Mouse (Mus musculus) intestine, embryonic 16.5 days (tissue): Measurements from ENCODE around the gene Rpl10l. TPM values are rescaled to one million over a fixed set of nuclear protein-coding genes. Genes with fewer than 3 reads are reported as not detected.

ENCODE experiments used
- ATAC-seq: fragments of 200-750 bp; cut with Nextera tagmentation; 2 replicates; pipeline ENCODE4 v1.8.0; 2017; ENCODE audit warnings: moderate TSS enrichment, moderate library complexity
- H3K27ac ChIP-seq: fragments of 300-500 bp; sonication (generic); 2 replicates; pipeline ENCODE4 v1.5.1; 2014; ENCODE audit warnings: mild to moderate bottlenecking, low read length
- H3K27me3 ChIP-seq: fragments of 300-500 bp; sonication (generic); replicated peaks from 2 replicates; pipeline ENCODE4 v1.6.1; 2014; ENCODE audit warnings: low read length, control low read depth, mixed read lengths; ENCODE audit not compliant: control insufficient read depth, insufficient read depth
- H3K36me3 ChIP-seq: fragments of 300-500 bp; sonication (generic); 2 replicates; pipeline ENCODE4 v1.6.1; 2014; ENCODE audit warnings: low read length, control low read depth; ENCODE audit not compliant: control insufficient read depth, insufficient read depth
- H3K4me1 ChIP-seq: fragments of 300-500 bp; sonication (generic); 2 replicates; pipeline ENCODE4 v1.6.1; 2014; ENCODE audit warnings: low read length, control low read depth, mixed read lengths; ENCODE audit not compliant: control insufficient read depth, insufficient read depth
- H3K4me2 ChIP-seq: fragments of 300-500 bp; sonication (generic); 2 replicates; pipeline ENCODE4 v1.6.1; 2014; ENCODE audit warnings: low read depth, low read length, control low read depth
- H3K4me3 ChIP-seq: fragments of 300-500 bp; sonication (generic); 2 replicates; pipeline ENCODE4 v1.5.1; 2014; ENCODE audit warnings: mild to moderate bottlenecking, low read length
- H3K9ac ChIP-seq: fragments of 300-500 bp; sonication (generic); 2 replicates; pipeline ENCODE4 v1.6.1; 2014; ENCODE audit warnings: low read depth, low read length
- H3K9me3 ChIP-seq: fragments of 300-500 bp; sonication (generic); 2 replicates; pipeline ENCODE4 v1.6.1; 2016; ENCODE audit warnings: low read length, control low read depth; ENCODE audit not compliant: control insufficient read depth
- WGBS: fragments of 180-500 bp; shearing (Covaris S2); extraction: QIAGEN DNeasy Blood & Tissue Kit; methylation state at CpG from one replicate; pipeline ENCODE4 v1.1.7; 2014; 5-methylcytosine and 5-hydroxymethylcytosine counted together
- polyA plus RNA-seq: library from polyadenylated mRNA; unstranded; fragments of >200 nt; fragmentation: Nextera tagmentation; extraction: Ambion mirVana; gene quantifications from 2 replicates; pipeline ENCODE4 v1.2.1, GENCODE M21; 2015

Rpl10l gene
- not detected in 2 replicates for polyA plus RNA-seq

GRCm38 (mm10) chr12:66283991-66284622, at the start of gene Rpl10l:
TSS of gene Rpl10l (minus strand) at chr12:66284401.
- Histone ChIP-seq H3K9ac (no peak within 1 kb of the TSS), H3K9me3 (no peaks in the 10 kb centered on the region), H3K4me1 (no peaks in the 10 kb centered on the region), H3K27me3 (no peaks in the 10 kb centered on the region), H3K36me3 (no peaks in the 10 kb centered on the region), H3K4me2 (no peak within 1 kb of the TSS), H3K27ac (no peak within 1 kb of the TSS), H3K4me3 (no peak within 1 kb of the TSS)
- ATAC-seq = no peak
- WGBS = 95% methylated on average over 44 of the region's 44 CpGs

- H3K27ac ChIP-seq = no peak overlapping the region
- no peak overlapping the region for H3K4me2 ChIP-seq
- WGBS = 76% methylated on average over 3 of the region's 3 CpGs
- no peaks in the 10 kb centered on the region for H3K36me3 ChIP-seq
- no peaks in the 10 kb centered on the region for H3K4me1 ChIP-seq
- no peaks in the 10 kb centered on the region for H3K27me3 ChIP-seq
- H3K9ac ChIP-seq = no peak overlapping the region
- H3K9me3 ChIP-seq = no peaks in the 10 kb centered on the region
- H3K4me3 ChIP-seq = no peak overlapping the region
- no peak for ATAC-seq
These were observed 8.3 kb downstream of the Rpl10l start for GRCm38 (mm10) chr12:66275890-66276289.

DNA sequence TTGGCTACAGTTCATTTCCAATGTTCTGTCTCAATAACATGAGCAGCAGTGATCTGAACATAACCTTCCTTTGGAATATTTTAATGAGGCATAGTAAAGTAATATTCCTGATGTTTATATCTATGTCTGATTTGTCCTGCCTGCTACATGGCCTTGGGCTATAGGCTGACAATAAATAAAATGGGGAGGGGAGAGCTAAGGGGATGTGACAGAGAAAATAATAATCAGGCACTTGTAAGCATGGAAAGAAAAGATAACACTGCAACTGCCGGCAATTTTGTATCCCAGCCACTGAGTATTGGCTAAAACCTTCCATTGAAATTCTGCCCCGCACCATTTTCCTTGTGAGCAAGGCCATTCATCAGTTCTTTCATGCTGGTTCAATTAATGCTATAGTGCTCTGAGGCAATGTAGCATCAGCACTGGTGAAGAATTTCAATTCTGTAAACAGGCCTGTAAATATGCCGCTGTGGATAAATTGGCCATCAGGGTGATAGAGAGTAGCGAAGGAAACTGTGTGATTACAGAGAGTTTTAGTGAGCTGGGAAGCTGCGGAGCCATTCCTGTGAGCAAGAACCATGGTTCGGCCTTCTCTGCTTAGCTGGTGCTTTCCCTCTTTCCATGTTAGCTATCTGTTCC, 38.6 kb downstream of the Rpl10l start:
- Histone ChIP-seq H3K9ac (no peak overlapping the region), H3K27ac (no peak overlapping the region), H3K4me1 (no peaks in the 10 kb centered on the region), H3K36me3 (no peaks in the 10 kb centered on the region), H3K4me3 (no peak overlapping the region), H3K9me3 (no peaks in the 10 kb centered on the region), H3K4me2 (no peak overlapping the region), H3K27me3 (no peaks in the 10 kb centered on the region)
- WGBS = 75% methylated on average over 6 of the region's 6 CpGs
- ATAC-seq = no peak

- no peak overlapping the region for H3K4me3 ChIP-seq
- WGBS = 69% methylated on average over 3 of the region's 3 CpGs
- no peak overlapping the region for H3K27ac ChIP-seq
These were observed 50.0 kb downstream of the Rpl10l start for GRCm38 (mm10) chr12:66234158-66234557.

More at GRCm38 (mm10) chr12:66234158-66234557, 50.0 kb downstream of the Rpl10l start:
- no peak for ATAC-seq
- Histone ChIP-seq H3K36me3 (no peaks in the 10 kb centered on the region), H3K4me2 (no peak overlapping the region), H3K9ac (no peak overlapping the region), H3K9me3 (no peaks in the 10 kb centered on the region), H3K4me1 (no peaks in the 10 kb centered on the region), H3K27me3 (no peaks in the 10 kb centered on the region)
